In the genomic region with DNA sequence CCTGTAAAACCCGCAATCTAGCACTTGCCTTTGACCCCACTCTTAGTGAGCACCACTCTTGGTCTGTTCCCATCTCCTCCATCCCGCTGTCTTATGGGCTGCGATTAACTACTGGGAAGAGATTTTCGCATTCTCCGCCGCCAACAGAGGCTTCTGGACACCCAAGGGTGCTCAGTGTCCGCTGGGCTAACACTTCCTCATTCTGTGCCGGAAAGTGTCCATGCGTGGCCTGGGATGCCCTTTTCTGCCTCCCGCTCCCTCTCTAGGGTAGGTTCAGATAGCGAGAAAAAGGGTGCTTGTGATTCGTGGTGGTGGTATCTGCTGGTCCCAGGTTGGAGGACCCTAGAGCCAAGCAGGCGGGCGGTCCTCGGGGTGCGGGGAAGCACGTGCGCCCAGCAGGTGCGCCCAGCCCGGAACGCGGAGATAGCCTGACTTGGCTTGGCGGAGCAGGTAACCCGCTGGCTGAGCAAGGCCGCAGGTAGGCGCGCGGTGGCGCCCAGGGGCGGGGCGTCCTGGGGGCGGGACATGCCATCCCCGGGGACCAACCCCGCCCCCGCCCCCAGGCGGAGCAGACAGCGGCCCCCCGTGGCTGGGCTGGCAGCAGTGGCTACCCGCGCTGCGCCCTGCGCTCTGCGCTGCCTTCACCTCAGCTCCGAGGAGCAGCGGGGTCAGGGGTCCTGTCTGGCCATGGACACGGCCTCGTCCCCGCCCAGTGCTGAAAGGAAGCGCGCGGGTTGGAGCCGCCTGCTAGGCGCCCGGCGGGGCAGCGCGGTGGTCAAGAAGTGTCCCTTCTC, we compare ENCODE assay signal across 7 mouse cellular contexts. TPM values are rescaled to one million over a fixed set of nuclear protein-coding genes. Genes with fewer than 3 reads are reported as not detected.
DNase-seq lines count a peak whose midpoint lies in the region; ATAC-seq and TF ChIP-seq lines count a peak whose summit lies in the region.

No protein-coding gene starts in this region.

- H3K9ac ChIP-seq in embryonic facial prominence, embryonic 12.5 days, result no peak overlapping the region
- no peak overlapping the region for H3K9ac ChIP-seq in hindbrain, embryonic 13.5 days
- H3K9ac ChIP-seq in limb, embryonic 15.5 days, result peak overlapping the region; percentile 17; the same call in 1 of the 2 replicates
- no peak overlapping the region for H3K9ac ChIP-seq in midbrain, embryonic 14.5 days (replicated peaks; ENCODE audit: low read length)

- no peak for TF ChIP-seq POLR2A in cerebellum, adult 2 months (IDR thresholded peaks at IDR 0.05; ENCODE audit: borderline replicate concordance, insufficient read depth, low read length)

- no peak overlapping the region for H3K27ac ChIP-seq in embryonic facial prominence, embryonic 12.5 days
- no peak overlapping the region for H3K27ac ChIP-seq in hindbrain, embryonic 13.5 days
- no peak overlapping the region for H3K27ac ChIP-seq in limb, embryonic 15.5 days
- no peak overlapping the region for H3K27ac ChIP-seq in midbrain, embryonic 14.5 days (replicated peaks; ENCODE audit: low read depth, low read length)
- H3K27ac ChIP-seq in cerebellum, adult 2 months (ENCODE audit: insufficient read depth, low read length), result no peak overlapping the region

- peak; percentile 58 for DNase-seq in adrenal gland, adult 2 months
- DNase-seq in midbrain, embryonic 14.5 days, result no peak
- peak; percentile 38 for DNase-seq in urinary bladder, postnatal 25 days (ENCODE audit: low spot score)
- DNase-seq in cerebellum, adult 2 months, result no peak

- peak overlapping the region; percentile 36 for H3K4me3 ChIP-seq in embryonic facial prominence, embryonic 12.5 days
- H3K4me3 ChIP-seq in hindbrain, embryonic 13.5 days, result peak overlapping the region; percentile 32
- H3K4me3 ChIP-seq in limb, embryonic 15.5 days, result peak overlapping the region; percentile 37
- peak overlapping the region; percentile 18; the same call in 1 of the 2 replicates for H3K4me3 ChIP-seq in midbrain, embryonic 14.5 days (replicated peaks; ENCODE audit: low read depth, low read length)
- no peak overlapping the region for H3K4me3 ChIP-seq in cerebellum, adult 2 months (replicated peaks; ENCODE audit: insufficient read depth, low read depth, low read length)

- WGBS in embryonic facial prominence, embryonic 12.5 days, result 8% methylated on average over 48 of the region's 57 CpGs
- WGBS in hindbrain, embryonic 13.5 days, result 11% methylated on average over 42 of the region's 57 CpGs
- 6% methylated on average over 56 of the region's 57 CpGs for WGBS in limb, embryonic 15.5 days
- 8% methylated on average over 56 of the region's 57 CpGs for WGBS in midbrain, embryonic 14.5 days
- WGBS in cerebellum, adult 2 months, result 13% methylated on average over 57 of the region's 57 CpGs

- peaks cover 15% of the 10 kb centered on the region for H3K4me1 ChIP-seq in embryonic facial prominence, embryonic 12.5 days
- peaks cover 9% of the 10 kb centered on the region for H3K4me1 ChIP-seq in hindbrain, embryonic 13.5 days (replicated peaks)
- H3K4me1 ChIP-seq in limb, embryonic 15.5 days, result peaks cover 19% of the 10 kb centered on the region
- no peaks in the 10 kb centered on the region for H3K4me1 ChIP-seq in midbrain, embryonic 14.5 days (ENCODE audit: control insufficient read depth, insufficient read depth, low read length)
- peaks cover 4% of the 10 kb centered on the region for H3K4me1 ChIP-seq in cerebellum, adult 2 months (ENCODE audit: control insufficient read depth, insufficient read depth, low read length)

- H3K36me3 ChIP-seq in embryonic facial prominence, embryonic 12.5 days, result no peaks in the 10 kb centered on the region
- H3K36me3 ChIP-seq in hindbrain, embryonic 13.5 days, result no peaks in the 10 kb centered on the region
- H3K36me3 ChIP-seq in limb, embryonic 15.5 days, result no peaks in the 10 kb centered on the region
- no peaks in the 10 kb centered on the region for H3K36me3 ChIP-seq in midbrain, embryonic 14.5 days (ENCODE audit: control insufficient read depth, insufficient read depth, low read length)

- TF ChIP-seq CTCF in cerebellum, adult 2 months (IDR thresholded peaks at IDR 0.05; ENCODE audit: borderline replicate concordance, insufficient read depth, low read depth, low read length), result no peak

- peak overlapping the region; percentile 71 for H3K4me2 ChIP-seq in embryonic facial prominence, embryonic 12.5 days (replicated peaks)
- peak overlapping the region; percentile 54 for H3K4me2 ChIP-seq in hindbrain, embryonic 13.5 days
- peak overlapping the region; percentile 73 for H3K4me2 ChIP-seq in limb, embryonic 15.5 days
- peak overlapping the region; percentile 40 for H3K4me2 ChIP-seq in midbrain, embryonic 14.5 days (ENCODE audit: low read length)

- no peaks in the 10 kb centered on the region for H3K9me3 ChIP-seq in embryonic facial prominence, embryonic 12.5 days
- H3K9me3 ChIP-seq in hindbrain, embryonic 13.5 days, result no peaks in the 10 kb centered on the region
- no peaks in the 10 kb centered on the region for H3K9me3 ChIP-seq in limb, embryonic 15.5 days
- no peaks in the 10 kb centered on the region for H3K9me3 ChIP-seq in midbrain, embryonic 14.5 days (ENCODE audit: control insufficient read depth, low read length)

- H3K27me3 ChIP-seq in embryonic facial prominence, embryonic 12.5 days, result peaks cover 64% of the 10 kb centered on the region
- peaks cover 71% of the 10 kb centered on the region for H3K27me3 ChIP-seq in hindbrain, embryonic 13.5 days
- peaks cover 60% of the 10 kb centered on the region for H3K27me3 ChIP-seq in limb, embryonic 15.5 days
- peaks cover 27% of the 10 kb centered on the region for H3K27me3 ChIP-seq in midbrain, embryonic 14.5 days (ENCODE audit: control insufficient read depth, insufficient read depth, low read length)
- H3K27me3 ChIP-seq in cerebellum, adult 2 months (ENCODE audit: control insufficient read depth, insufficient read depth, low read length), result no peaks in the 10 kb centered on the region; the same call in 1 of the 2 replicates

- ATAC-seq in embryonic facial prominence, embryonic 12.5 days (ENCODE audit: insufficient number of reproducible peaks, insufficient read depth, low FRiP score, low TSS enrichment), result no peak
- ATAC-seq in hindbrain, embryonic 13.5 days (ENCODE audit: low FRiP score), result no peak
- ATAC-seq in limb, embryonic 15.5 days (ENCODE audit: insufficient number of reproducible peaks, low FRiP score, low TSS enrichment, low read depth), result no peak
- no peak for ATAC-seq in midbrain, embryonic 14.5 days (ENCODE audit: low FRiP score, low TSS enrichment)

RNA-seq across cellular contexts. Expression of a gene that starts 0.7 kb away (rescaled TPM):
- 1 to 10 TPM; 1.9 to 4.1 TPM for total RNA-seq in adrenal gland, adult 2 months (2021)
- polyA plus RNA-seq in adrenal gland, adult 2 months (2012; rRNA removed), result 14.2 and 17.2 TPM in 2 replicates
- 0.73 and 2.0 TPM in 2 replicates for polyA plus RNA-seq in embryonic facial prominence, embryonic 12.5 days (2016; fragmentation: Nextera tagmentation; extraction: Ambion mirVana)
- 1.3 and 1.7 TPM in 2 replicates for polyA plus RNA-seq in hindbrain, embryonic 13.5 days (2015; fragmentation: Nextera tagmentation; extraction: Ambion mirVana)
- polyA plus RNA-seq in limb, embryonic 15.5 days (2015; fragmentation: Nextera tagmentation; extraction: Ambion mirVana), result 1.1 and 2.1 TPM in 2 replicates
- 1.2 and 2.0 TPM in 2 replicates for polyA plus RNA-seq in midbrain, embryonic 14.5 days (2014; fragmentation: Nextera tagmentation; extraction: Ambion mirVana)
- polyA plus RNA-seq in cerebellum, adult 2 months (2012; rRNA removed), result 0.54 and 1.6 TPM in 2 replicates

RNA-seq across cellular contexts. Expression of a gene that starts 12.4 kb away (rescaled TPM):
- total RNA-seq in adrenal gland, adult 2 months (2021), result under 1 TPM; 0.23 to 0.24 TPM
- polyA plus RNA-seq in adrenal gland, adult 2 months (2012; rRNA removed), result 0.40 and 0.48 TPM in 2 replicates
- polyA plus RNA-seq in embryonic facial prominence, embryonic 12.5 days (2016; fragmentation: Nextera tagmentation; extraction: Ambion mirVana), result 5.2 and 6.2 TPM in 2 replicates
- polyA plus RNA-seq in hindbrain, embryonic 13.5 days (2015; fragmentation: Nextera tagmentation; extraction: Ambion mirVana), result 1.4 and 1.9 TPM in 2 replicates
- 22.1 and 22.8 TPM in 2 replicates for polyA plus RNA-seq in limb, embryonic 15.5 days (2015; fragmentation: Nextera tagmentation; extraction: Ambion mirVana)
- polyA plus RNA-seq in midbrain, embryonic 14.5 days (2014; fragmentation: Nextera tagmentation; extraction: Ambion mirVana), result 0.40 and 1.3 TPM in 2 replicates
- 0.10 and 0.13 TPM in 2 replicates for polyA plus RNA-seq in cerebellum, adult 2 months (2012; rRNA removed)

RNA-seq across cellular contexts. Expression of a gene that starts 37.8 kb away (rescaled TPM):
- total RNA-seq in adrenal gland, adult 2 months (2021), result 10 to 100 TPM; 23.3 to 30.9 TPM
- 120 and 142 TPM in 2 replicates for polyA plus RNA-seq in adrenal gland, adult 2 months (2012; rRNA removed)
- 106 and 107 TPM in 2 replicates for polyA plus RNA-seq in embryonic facial prominence, embryonic 12.5 days (2016; fragmentation: Nextera tagmentation; extraction: Ambion mirVana)
- polyA plus RNA-seq in hindbrain, embryonic 13.5 days (2015; fragmentation: Nextera tagmentation; extraction: Ambion mirVana), result 90.8 and 99.3 TPM in 2 replicates
- 97.1 and 98.8 TPM in 2 replicates for polyA plus RNA-seq in limb, embryonic 15.5 days (2015; fragmentation: Nextera tagmentation; extraction: Ambion mirVana)
- polyA plus RNA-seq in midbrain, embryonic 14.5 days (2014; fragmentation: Nextera tagmentation; extraction: Ambion mirVana), result 70.4 and 102 TPM in 2 replicates
- 101 and 106 TPM in 2 replicates for polyA plus RNA-seq in cerebellum, adult 2 months (2012; rRNA removed)

RNA-seq across cellular contexts. Expression of a gene that starts 54.3 kb away (rescaled TPM):
- total RNA-seq in adrenal gland, adult 2 months (2021), result 100 to 1,000 TPM; 693 to 716 TPM
- polyA plus RNA-seq in adrenal gland, adult 2 months (2012; rRNA removed), result 3,024 and 3,201 TPM in 2 replicates
- polyA plus RNA-seq in embryonic facial prominence, embryonic 12.5 days (2016; fragmentation: Nextera tagmentation; extraction: Ambion mirVana), result 318 and 332 TPM in 2 replicates
- polyA plus RNA-seq in hindbrain, embryonic 13.5 days (2015; fragmentation: Nextera tagmentation; extraction: Ambion mirVana), result 322 and 332 TPM in 2 replicates
- 692 and 762 TPM in 2 replicates for polyA plus RNA-seq in limb, embryonic 15.5 days (2015; fragmentation: Nextera tagmentation; extraction: Ambion mirVana)
- 316 and 322 TPM in 2 replicates for polyA plus RNA-seq in midbrain, embryonic 14.5 days (2014; fragmentation: Nextera tagmentation; extraction: Ambion mirVana)
- polyA plus RNA-seq in cerebellum, adult 2 months (2012; rRNA removed), result 841 and 916 TPM in 2 replicates

Comparison
In these comparisons a context has a peak if more than half of its experiments do, and no peak if none do; other contexts are left out.
1. DNase-seq: peak in adrenal gland, adult 2 months (single experiment) and urinary bladder, postnatal 25 days (single experiment); none in midbrain, embryonic 14.5 days (single experiment) and cerebellum, adult 2 months (0 of 2).
2. Peak in every context shown above with its lines, with median percentiles within 50 percentile points of each other: H3K4me2 ChIP-seq.